Mouse (Mus musculus) frontal cortex, postnatal 36 days (tissue): ENCODE data around the gene Adat1.

Experiments used
- DNase-seq, 2 experiments: peaks; one replicate each; pipeline ENCODE4 v3.0.0; 2022; ENCODE audit warnings: low spot score in 2 of 2

Adat1 gene

DNA sequence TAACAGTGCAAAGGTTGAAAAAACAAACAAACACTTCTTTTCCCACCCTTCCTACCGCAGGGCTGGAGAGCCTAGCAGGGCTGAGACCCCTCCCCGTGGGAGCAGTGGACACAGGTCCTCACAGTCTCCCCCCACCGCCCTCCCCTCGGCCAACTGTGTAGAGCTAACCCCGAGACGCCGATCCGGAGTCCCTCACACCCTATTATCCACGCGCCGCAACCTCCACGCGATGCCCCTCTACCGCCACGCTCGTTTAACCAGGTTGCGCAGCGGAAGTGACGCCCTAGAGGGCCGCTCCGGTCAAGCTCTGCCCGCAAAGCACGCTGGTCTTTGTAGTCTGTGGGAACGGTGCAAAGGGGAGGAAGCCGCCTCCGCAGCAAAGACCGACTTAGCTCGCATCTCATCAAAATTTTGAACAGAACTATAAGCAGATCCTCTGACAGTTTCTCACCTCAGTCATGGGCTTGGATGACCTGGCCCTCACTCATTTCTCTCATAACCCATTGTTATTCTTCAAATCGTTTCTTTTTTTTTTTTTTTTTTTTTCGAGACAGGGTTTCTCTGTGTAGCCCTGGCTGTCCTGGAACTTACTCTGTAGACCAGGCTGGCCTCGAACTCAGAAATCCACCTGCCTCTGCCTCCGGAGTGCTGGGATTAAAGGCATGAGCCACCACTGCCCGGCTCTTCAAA lies at the start of gene Adat1:
Adat1 (minus strand) TSS at position 290 of the 690 bp plus-strand sequence.
- peak; percentile 85 to 88 for DNase-seq

DNA sequence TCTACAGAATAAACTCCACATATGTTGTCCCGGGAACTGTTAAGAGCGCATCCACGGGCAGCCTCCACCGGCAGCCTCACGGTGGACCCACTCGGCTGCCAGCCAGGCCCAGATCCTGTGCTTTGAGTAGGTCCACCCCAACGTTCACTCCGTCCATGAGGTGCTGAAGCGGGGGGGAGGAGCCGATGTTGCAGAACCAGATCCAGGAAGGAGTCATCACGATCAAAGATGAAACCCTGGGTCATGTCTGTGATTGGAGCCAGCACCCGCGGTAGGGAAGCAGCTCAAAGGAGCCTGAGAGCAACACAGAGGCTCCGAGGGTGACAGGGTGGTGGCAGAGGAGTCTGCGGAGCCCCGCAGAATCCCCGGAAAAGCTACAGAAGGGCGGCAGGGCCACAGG lies 45.4 kb upstream of the Adat1 start:
- DNase-seq, result no peak

DNA sequence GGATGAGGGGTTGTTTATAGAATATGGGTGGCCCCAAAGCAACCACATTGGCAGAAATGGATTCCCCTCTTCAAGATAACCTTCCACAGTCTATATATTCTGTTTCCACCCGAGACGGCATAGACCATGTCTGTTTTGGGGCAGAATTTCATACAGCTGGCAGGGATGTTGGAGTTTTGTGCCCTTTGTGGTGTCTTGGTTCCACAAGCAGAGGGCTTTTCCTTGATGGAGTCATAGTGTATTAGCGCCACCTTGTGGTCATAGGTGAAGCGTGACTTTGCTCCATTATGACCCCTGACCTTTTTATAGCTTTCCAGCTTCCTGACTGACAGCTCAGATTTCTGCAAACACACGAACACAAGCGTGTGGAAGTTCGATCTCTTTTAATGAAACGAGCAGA lies 42.5 kb upstream of the Adat1 start:
- DNase-seq, result peak in 1 of 2 experiments; percentile 29

DNA sequence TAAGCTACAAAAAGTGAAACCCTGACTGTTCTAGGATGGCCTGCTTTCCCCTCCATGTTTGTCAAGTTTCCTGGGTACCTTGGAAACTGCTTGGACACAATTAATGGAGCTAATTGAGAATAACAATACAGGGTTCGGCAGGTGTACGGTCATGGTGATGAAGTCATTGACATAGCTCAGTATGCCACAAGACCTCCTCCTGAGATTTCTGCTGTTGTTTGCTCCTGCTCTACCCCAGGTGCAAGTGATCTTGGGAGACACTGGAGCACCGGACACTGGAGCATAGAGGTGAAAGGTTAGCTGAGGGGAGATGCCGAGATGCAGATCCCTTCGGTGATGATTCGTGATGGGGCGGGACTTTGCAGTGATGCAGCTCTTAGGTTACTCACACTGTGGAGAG lies 41.0 kb upstream of the Adat1 start:
- DNase-seq, result no peak

DNA sequence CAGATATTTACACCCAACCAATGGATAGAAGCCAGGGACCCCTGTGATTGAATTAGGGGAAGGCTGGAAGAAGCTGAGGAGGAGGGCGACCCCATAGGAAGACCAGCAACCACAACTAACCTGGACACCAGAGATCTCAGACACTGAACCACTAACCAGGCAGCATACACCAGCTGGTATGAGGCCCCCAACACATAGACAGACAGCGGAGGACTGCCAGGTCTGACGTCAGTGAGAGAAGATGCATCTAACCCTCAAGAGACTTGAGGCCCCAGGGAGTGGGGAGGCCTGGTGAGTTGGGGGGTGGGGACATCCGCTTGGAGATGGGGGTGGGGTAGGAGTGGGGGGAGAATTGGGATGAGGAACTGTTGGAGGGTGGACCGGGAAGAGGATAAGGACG lies 38.6 kb upstream of the Adat1 start:
- no peak for DNase-seq

- no peak for DNase-seq
Observed at GRCm38 (mm10) chr8:112029455-112029854, 37.4 kb upstream of the Adat1 start.

- no peak for DNase-seq
Observed at GRCm38 (mm10) chr8:112014936-112015335, 22.8 kb upstream of the Adat1 start, which contains the start of gene Gm6793. TSS of gene Gm6793 (minus strand) at chr8:112015036.

- peak; percentile 19 to 24 for DNase-seq
Observed at GRCm38 (mm10) chr8:112011816-112012242, 19.7 kb upstream of the Adat1 start.

DNA sequence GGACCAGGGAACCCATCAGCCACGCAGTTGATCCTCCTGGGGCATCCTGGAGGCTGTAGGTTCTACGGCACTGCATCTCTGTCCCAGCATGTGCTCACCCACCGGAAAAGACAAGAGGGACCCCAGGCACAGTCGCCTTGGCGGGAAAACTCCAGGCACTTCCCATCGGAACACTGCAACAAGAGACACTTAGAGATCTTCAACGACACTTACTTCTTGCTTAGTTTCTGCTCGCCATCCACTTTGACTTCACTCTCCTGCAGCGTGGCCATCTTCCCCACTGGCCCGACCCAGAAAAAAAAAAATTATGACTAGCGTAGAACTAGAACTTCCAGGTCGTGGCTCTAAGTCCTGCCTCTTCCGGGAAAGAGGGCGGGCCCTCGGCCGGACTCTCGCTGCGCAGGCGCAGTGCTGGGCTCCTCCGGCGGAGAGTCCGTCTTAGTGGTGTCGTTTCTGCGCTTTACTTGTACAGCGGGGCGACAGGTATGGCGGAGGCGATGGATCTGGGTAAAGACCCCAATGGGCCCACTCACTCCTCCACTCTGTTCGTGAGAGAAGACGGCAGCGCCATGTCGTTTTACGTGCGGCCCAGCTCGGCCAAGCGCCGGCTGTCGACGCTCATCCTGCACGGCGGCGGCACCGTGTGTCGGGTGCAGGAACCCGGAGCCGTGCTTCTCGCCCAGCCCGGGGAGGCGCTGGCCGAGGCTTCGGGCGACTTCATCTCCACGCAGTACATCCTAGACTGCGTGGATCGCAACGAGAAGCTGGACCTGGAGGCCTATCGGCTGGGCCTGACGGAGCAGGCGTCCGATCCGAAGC lies 19.1 kb upstream of the Adat1 start, which contains the start of the genes Kars and Terf2ip:
Kars (minus strand) TSS at position 327 of the 819 bp plus-strand sequence.
Terf2ip (plus strand) TSS at position 402 of the 819 bp plus-strand sequence.
- peak; percentile 88 to 93 for DNase-seq

DNA sequence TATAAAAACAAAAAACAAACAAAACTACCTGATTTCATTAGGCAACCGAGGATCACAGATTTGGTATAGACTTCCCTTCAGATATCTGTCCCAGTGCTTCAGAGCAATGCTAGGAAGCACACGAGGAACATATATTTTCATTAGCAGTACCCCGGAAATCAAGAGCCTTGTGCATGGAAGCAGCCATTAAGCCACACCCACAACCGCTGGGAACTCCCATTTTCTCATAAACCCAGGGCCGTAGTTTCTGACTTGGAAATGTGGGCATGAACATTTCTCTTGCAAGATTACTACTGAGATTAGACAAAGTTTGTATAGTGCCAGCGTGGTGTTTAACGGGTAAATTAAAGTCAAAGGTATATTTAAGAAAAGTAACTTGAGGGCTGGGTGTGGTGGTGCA lies 17.5 kb upstream of the Adat1 start:
- DNase-seq, result no peak

DNA sequence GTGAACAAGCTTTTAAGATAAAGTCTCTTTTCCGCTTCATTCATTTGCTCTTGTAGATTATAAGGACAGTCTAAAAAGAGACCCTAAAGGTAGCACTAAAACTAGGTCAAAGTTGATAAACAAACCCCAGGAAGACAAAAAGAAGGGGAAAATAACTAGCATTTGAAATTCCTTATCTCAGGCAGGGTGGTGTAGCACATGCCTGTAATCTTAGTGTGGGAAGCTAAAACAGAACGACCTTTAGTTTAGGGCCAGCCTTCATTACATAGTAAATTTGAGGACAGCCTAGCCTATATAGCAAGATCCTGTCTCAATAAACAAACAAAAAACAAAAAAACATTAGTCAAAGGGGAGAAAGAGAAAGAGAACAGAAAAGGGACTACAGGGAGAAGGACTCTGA lies 15.6 kb upstream of the Adat1 start:
- DNase-seq, result no peak

DNA sequence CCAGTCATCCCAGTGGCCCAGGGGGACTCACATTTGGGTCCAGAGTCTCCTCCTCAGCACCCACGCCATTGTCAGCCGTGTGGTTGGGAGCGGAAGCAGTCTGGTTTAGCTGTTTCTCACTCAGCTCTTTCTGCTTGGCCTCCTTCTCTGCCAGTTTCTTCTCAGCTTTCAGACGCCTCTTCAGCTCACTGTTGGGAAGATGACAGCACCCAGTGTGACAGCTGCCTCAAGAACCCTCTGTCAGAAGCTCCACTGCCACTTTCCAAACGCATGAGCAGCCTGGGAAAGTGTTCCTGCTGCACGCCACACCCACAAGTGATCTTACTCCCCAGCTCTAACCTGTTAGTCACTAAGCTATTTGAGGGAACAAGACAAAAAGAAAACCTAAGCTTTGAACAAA lies 13.5 kb upstream of the Adat1 start:
- peak; percentile 55 for DNase-seq

GRCm38 (mm10) chr8:112004754-112005153 lies 12.7 kb upstream of the Adat1 start:
- DNase-seq, result no peak

DNA sequence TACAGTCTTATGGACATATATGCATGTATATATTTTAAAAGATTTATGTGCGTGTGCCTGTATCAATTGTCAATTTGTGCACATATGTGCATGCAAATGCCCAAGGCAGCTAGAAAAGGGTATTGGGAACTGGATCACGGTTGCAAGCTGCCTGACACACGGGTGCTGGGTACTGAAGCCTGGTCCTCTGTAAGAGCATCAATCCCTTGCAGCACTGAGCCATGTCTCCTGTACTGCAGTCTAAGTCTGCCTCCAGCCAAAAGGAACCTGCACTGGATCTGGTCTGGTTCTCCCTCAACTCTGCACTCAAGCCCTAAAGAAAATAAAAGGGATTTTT lies 569 bp upstream of the Adat1 start:
- DNase-seq, result no peak

DNA sequence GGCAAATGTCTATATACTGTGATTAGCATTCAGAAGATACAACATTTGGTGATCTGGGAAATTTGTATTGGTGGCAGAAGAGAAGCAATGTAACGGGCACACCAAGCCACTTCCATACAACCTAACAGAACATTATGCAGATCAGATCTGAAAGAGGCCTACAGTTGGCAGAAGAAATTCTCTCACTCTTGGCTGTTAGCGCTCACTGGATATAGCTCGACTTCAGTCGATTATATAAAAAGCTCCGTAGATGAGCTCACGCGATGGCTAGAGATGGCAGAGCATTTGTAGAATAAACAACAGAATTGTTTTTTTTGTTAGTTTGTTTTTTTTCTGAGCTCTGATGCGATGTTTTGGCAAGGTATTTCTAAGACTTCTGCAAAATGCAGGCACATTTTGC lies 824 bp downstream of the Adat1 start:
- peak in 1 of 2 experiments; percentile 36 for DNase-seq

DNA sequence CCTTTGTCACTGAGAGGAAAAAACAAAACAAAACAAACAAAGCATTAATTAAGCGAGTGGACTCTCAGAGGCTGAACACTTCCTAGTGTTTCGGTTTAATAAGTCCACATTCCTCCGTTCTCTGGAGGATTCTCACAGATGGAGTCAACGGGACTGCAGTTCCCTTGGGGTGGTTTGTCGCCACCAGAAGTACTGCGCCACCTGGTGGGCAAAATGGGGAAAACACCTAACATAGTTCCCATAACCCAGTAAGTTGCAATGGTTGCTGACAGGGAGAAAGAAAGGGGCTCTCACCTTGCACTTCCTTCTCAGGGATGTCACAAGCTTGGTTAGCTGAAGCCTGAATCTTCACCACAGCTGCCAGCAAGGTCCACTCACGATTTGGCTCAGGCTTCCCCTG lies 2.2 kb downstream of the Adat1 start:
- peak; percentile 66 to 81 for DNase-seq

- DNase-seq, result peak; percentile 25 to 33
Observed at GRCm38 (mm10) chr8:111984511-111984910, 7.6 kb downstream of the Adat1 start.

GRCm38 (mm10) chr8:111982116-111982515 lies 10.0 kb downstream of the Adat1 start:
- DNase-seq, result no peak

- no peak for DNase-seq
Observed at GRCm38 (mm10) chr8:111978147-111978546, 14.0 kb downstream of the Adat1 start.

GRCm38 (mm10) chr8:111976326-111976725 lies 15.8 kb downstream of the Adat1 start:
- DNase-seq, result no peak

GRCm38 (mm10) chr8:111975706-111976105 lies 16.4 kb downstream of the Adat1 start:
- no peak for DNase-seq

DNA sequence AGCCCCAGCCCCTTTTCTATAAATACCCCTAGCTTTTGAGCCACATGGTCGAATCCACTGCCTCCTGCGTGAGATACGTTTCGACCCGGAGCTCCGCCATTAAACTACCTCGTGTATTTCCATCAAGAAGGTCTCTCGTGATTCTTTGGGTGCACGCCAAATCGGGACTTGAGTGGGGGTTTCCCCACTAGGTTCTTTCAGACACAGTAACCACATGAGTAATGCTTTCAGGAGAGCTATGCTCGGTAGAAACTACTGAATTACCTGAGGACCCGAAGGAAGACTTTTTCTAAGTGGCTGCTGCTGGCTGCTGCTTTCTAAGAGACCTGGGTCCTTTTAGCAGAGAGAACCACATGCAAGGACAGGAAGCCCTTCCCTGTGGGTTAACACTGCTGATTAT lies 18.0 kb downstream of the Adat1 start:
- no peak for DNase-seq

DNA sequence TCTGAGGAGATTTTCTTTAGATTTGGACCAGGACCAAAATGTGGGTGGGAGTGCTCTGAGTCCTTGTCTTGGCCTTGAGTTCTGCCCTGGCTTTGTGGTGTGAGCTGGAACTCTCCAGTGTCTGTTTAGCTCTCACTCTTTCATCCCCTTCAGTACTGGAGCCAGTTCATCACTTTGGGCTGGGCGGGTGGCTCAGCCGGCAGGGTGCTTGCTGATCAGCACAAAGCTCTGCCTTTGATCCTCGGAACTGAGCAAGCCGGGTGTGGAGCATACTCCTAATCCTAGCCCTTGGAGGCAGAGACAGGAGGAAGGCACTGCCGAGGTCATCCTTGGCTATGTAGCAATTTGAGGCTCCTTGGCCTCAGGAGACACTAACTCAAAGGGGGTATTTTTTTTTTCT lies 23.1 kb downstream of the Adat1 start:
- no peak for DNase-seq
